Mouse (Mus musculus) MEL (cell line): ENCODE data around the gene Cby3.

Source experiments
- CTCF ChIP-seq, 3 experiments: IDR thresholded peaks in 2 of 3; conservative IDR thresholded peaks in 1 of 3; 2 replicates each; pipeline ENCODE4 v1.5.1; 2011 to 2012; ENCODE audit warnings: low read length in 3 of 3, low read depth in 2 of 3, mild to moderate bottlenecking in 2 of 3, improper control_type of control experiment in 1 of 3, inconsistent platforms in 1 of 3, mixed read lengths in 1 of 3, moderate library complexity in 1 of 3; ENCODE audit not compliant: control insufficient read depth in 1 of 3, insufficient read depth in 1 of 3, poor library complexity in 1 of 3, severe bottlenecking in 1 of 3
- E2F4 ChIP-seq: IDR thresholded peaks from 2 replicates; pipeline ENCODE4 v1.6.1; 2011; ENCODE audit warnings: low read depth, low read length, improper control_type of control experiment, borderline replicate concordance
- EP300 ChIP-seq, 2 experiments: IDR thresholded peaks; 2 replicates each; pipeline ENCODE4 v1.6.1; 2011; ENCODE audit warnings: improper control_type of control experiment in 2 of 2, low read length in 2 of 2, low read depth in 1 of 2, mild to moderate bottlenecking in 1 of 2
- KAT2A ChIP-seq: conservative IDR thresholded peaks from 2 replicates; pipeline ENCODE4 v1.6.1; 2012; ENCODE audit warnings: low read depth, low read length, improper control_type of control experiment, inconsistent platforms
- MAFK ChIP-seq: IDR thresholded peaks from 2 replicates; pipeline ENCODE4 v1.6.1; 2011; ENCODE audit warnings: low read depth, mild to moderate bottlenecking, low read length, improper control_type of control experiment, borderline replicate concordance
- MAZ ChIP-seq: IDR thresholded peaks from 2 replicates; pipeline ENCODE4 v1.6.1; 2012; ENCODE audit warnings: low read depth, mild to moderate bottlenecking, inconsistent platforms, low read length, improper control_type of control experiment
- MYC ChIP-seq: IDR thresholded peaks from 2 replicates; pipeline ENCODE4 v1.6.1; 2011; ENCODE audit warnings: low read depth, mild to moderate bottlenecking, low read length, improper control_type of control experiment, moderate library complexity
- POLR2A ChIP-seq, 2 experiments: IDR thresholded peaks; 2 replicates each; pipeline ENCODE4 v1.6.1; 2011 to 2012; ENCODE audit warnings: low read length in 2 of 2, mild to moderate bottlenecking in 2 of 2, control low read depth in 1 of 2, improper control_type of control experiment in 1 of 2, low read depth in 1 of 2, moderate library complexity in 1 of 2; ENCODE audit not compliant: control insufficient read depth in 1 of 2, insufficient read depth in 1 of 2, poor library complexity in 1 of 2
- SMC3 ChIP-seq: IDR thresholded peaks from 2 replicates; pipeline ENCODE4 v1.6.1; 2011; ENCODE audit warnings: low read depth, low read length, improper control_type of control experiment
- TCF12 ChIP-seq: IDR thresholded peaks from 2 replicates; pipeline ENCODE4 v1.6.1; 2014; ENCODE audit warnings: low read depth, mild to moderate bottlenecking, inconsistent platforms, low read length, improper control_type of control experiment, moderate library complexity
- ZKSCAN1 ChIP-seq: IDR thresholded peaks from 2 replicates; pipeline ENCODE4 v1.6.1; 2012; ENCODE audit warnings: low read depth, mild to moderate bottlenecking, inconsistent platforms, low read length, improper control_type of control experiment, moderate library complexity

GRCm38 (mm10) chr11:50375421-50375820, 21.2 kb downstream of the Cby3 start:
- TF ChIP-seq MYC (no peak), MAFK (no peak), SMC3 (no peak), CTCF (IDR thresholded peaks at IDR 0.05 in 2 of 3, conservative IDR thresholded peaks at IDR 0.05 in 1 of 3; ENCODE audit: control insufficient read depth in 1 of 3, insufficient read depth in 1 of 3, low read depth in 2 of 3, low read length in 3 of 3, poor library complexity in 1 of 3, severe bottlenecking in 1 of 3) (no peak), E2F4 (no peak), MAZ (no peak), ZKSCAN1 (no peak), EP300 (IDR thresholded peaks at IDR 0.05; ENCODE audit: low read depth in 1 of 2, low read length in 2 of 2) (no peak), KAT2A (no peak), TCF12 (no peak), POLR2A (IDR thresholded peaks at IDR 0.05; ENCODE audit: control insufficient read depth in 1 of 2, insufficient read depth in 1 of 2, low read depth in 1 of 2, low read length in 2 of 2, poor library complexity in 1 of 2) (no peak)
